Mouse (Mus musculus) embryo, embryonic 11 days (tissue): Measurements from ENCODE around the gene Chp1.
"Not testable (repeated sequence)": the region's sequence is repeated elsewhere in the genome, so short reads cannot be mapped to it uniquely, and the experiment has no call there.

Experiments used
- DNase-seq: peaks from one replicate; pipeline ENCODE4 v3.0.0-alpha.2; 2015

Gene Chp1

DNA sequence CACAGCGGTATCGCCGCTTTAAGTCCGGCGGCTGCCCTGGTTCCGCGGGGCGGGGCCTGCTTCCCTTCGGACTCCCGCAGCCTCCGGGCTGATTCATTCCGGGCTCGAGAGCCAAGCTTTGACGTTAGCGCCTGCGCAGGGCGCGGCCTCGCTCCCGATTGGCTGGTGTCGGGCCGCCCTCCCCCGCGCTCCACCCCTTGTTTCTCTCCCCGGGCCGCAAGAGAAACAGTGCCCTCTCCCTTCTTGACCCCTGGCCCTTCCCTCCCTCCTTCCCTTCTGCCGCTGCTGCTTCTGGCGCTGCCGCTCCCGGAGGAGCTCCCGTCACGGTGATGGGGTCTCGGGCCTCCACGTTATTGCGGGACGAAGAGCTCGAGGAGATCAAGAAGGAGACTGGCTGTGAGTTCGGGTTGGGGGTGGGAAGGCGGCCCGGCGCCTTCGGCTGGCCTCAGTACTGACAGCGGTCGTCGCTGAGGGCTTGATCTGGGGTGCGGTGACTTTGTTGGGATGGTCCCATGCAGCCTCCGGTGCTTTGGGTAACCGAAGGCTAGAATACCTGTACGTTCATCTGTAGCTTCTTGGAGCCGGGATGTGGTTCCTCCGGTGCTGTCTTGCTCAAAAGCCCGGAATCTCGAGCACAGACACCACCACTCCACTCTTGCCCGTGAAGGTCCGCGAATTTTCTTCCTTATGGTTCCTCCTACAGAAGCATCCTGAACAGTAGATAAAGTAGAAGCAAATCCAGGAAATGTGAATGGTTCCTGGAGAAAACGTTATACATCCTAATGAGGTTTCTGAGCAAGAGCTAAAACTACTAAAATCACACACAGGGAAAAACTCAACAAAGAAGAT lies at the start of gene Chp1, which contains the start of gene Exd1:
Gene Chp1 (plus strand): TSS at position 176 of the 849 bp plus-strand sequence.
Gene Exd1 (minus strand): TSS at position 106 of the 849 bp plus-strand sequence.
- DNase-seq = peak; percentile 100

DNA sequence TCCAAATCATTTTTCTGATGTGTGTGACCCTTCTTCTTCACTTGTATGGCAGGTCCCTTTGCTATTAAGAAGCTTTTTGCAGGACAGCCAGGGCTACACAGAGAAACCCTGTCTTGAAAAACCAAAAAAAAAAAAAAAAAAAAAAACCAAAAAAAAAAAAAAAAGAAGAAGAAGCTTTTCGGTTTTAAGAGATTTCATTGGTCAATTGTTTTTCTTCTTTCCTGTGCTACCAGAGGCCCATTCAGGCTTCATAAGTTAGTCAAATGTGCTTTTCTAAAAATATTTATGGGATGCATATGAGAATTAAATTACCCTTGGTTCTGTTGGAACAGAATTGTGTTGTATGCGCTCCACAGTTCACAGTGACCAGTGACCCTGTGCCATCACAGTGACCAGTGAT lies 48.6 kb upstream of the Chp1 start:
- DNase-seq = no peak

DNA sequence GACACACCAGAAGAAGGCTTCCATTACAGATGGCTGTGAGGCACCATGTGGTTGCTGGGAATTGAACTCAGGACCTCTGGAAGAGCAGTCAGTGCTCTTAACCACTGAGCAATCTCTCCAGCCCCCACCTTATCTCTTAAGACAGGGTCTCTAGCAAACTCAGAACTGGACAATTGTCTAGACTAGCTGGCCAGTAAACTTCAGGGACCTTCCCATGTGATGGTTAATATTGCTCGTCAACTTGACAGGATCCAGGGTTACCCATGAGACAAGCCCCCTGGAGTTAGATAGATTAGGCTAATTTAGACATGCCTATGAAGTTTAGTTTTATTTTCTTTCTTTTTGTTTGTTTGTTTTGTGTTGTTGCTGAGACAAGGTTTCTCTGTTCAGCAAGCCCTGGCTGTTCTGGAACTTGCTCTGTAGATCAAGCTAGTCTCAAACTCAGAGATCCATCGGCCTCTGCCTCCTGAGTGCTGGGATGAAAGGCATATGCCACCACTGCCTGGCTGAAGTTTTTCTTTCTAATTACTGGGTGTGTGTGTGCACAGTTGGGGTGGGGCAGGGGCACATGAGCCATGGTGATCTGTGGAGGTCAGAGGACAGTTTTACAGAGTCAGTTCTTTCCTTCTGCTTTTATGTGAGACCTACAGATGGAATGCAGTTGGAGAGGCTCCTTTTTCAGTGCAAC lies 46.4 kb upstream of the Chp1 start:
- DNase-seq = no peak

DNA sequence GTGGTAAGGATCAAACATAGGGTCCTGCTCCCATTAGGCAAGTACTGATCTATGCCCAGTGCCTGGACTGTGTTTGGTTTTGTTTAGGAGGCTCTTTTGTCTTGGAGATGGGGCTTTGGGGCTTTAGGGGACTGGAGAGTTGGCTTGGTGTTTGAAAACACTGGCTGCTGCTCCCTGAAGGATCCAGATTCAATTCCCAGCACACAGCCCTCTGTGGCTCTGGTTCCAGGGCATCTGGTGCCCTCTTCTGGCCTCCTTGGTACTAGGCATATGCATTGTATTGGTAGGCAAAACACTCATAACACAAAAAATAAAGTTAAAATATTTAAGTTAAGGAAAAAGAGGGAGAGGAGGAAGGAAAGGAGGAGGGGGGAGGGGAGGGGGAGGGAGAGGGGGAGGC lies 40.4 kb upstream of the Chp1 start:
- peak; percentile 12 for DNase-seq

DNA sequence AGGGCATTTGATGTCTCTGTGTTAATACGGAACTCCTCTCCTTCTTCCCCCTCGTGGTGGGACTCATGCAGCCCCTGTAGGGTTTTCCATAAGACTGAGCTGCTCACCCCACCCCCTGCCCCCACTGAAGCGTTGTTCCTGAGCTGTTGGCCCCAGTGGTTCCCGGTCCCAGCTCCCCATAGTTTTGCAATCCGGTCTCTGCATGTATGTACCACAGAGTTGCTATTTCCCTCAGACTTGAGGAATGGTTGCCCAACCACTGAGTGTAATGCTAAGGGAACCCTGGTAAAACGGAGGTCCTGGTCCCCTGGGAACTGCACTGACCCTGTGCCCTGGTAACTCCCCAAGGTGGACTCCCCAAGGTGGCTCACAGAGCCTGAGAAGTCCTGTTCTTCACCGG lies 39.0 kb upstream of the Chp1 start:
- DNase-seq = not testable (repeated sequence)

DNA sequence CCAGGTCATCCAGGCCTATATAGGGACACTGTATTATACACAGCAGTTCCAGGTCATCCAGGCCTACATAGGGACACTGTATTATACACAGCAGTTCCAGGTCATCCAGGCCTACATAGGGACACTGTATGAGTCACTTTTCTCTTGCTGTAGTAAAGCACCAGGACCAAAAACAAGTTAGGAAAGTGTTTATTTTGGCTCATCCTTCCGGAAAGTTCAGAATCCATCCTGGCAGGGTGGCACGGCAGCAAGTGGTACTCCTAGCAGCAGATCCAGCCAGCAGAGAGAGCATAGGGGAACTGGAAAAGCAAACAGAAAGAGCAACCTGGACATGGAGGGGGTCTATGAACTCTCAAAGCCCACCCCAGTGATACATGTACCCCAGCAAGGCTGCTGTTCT lies 36.6 kb upstream of the Chp1 start:
- no peak for DNase-seq

DNA sequence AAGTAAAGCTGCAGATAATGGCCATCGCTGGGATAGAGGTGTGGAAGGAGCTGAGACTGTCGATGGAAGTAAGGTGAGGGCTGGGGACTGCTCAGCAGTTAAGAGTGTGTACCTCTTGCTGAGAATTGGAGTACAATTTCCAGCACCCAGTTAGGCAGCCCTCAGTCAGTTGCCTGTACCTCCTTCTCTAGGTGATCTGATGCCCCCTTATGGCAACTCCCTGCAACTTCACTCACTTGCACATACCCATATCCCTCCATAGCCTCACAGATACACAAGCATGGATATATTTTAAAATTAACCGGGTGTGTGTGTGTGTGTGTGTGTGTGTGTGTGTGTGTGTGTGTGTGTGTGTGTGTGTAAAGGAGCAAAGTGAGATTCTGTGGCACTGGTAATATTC lies 35.2 kb upstream of the Chp1 start:
- DNase-seq = no peak

DNA sequence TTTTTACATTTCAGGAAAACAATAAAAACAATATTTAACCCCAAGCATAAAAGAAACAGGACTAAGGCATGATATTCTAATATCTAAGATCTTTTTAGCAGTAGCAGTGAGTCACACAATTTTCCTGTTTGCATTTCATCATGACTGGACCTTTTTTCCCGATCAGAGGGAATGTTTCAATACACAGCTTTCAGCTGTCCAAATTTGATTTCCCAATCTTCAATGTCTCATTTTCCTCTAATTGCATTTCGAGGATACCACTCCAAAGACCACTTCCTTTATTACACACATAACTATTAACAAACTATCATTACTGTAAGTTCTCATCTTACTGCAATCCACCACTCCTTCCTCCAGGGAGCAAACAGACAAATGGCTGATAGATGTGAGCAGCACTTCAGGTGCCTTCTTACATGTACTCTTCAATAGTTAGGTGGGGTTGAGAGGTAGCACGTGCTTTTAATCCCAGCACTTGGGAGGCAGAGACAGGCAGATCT lies 33.4 kb upstream of the Chp1 start:
- no peak for DNase-seq

DNA sequence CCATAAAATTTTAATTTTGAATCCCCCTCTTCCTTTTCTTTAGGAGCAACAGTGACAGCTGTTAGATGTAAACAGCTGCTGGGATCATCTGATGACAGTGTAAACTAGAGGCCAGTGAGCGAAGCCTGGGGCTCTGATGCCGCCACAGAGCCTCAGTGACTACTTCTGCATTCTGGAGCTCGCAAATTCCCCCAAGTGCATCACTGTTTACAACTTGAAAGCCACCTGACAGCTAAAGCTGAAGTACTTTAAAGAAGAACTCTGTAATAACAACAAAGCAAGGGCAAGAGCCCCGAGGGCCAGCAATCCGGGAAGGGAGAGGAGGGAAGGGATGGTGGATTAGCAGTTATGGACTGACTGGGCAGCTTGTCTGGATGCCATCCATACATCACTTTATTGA lies 30.7 kb upstream of the Chp1 start:
- DNase-seq = no peak

DNA sequence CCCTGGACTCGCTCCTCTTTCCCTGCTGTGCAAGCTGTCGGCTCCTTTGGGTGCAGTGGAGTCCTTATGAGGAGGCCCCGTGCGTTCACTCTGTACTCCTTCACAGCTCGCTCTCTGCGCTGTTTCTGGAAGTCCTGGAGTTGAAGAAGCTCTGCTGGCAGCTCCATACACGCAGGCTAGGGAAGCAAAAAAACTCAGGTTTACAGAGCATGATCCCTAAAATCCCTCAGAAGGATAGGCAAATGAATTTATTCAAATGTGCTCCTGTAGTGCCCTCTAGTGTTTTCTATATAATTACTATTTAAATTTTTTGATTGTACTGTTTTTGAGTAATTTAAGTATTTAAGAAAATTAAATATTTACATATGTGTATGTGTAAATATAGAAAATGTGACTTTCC lies 26.9 kb upstream of the Chp1 start:
- DNase-seq = peak; percentile 13

DNA sequence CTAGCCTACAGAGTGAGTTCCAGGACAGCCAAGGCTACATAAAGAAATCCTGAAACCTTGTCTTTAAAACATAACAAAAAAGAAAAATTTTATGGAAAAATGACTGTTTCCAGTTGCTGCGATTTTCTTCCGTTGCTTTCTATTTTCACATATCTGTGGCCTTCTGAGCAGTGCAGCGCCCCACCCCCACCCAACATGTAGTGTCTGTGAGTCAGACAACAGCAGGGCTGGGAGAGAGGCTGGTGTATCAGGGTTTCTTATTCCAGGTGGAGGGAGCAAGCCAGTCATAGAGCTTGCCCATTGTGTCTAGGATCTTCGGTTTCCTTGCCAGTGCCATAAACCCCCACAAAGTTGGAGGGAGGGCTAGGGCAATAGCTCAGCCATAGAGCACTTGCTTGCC lies 23.7 kb upstream of the Chp1 start:
- DNase-seq = no peak

DNA sequence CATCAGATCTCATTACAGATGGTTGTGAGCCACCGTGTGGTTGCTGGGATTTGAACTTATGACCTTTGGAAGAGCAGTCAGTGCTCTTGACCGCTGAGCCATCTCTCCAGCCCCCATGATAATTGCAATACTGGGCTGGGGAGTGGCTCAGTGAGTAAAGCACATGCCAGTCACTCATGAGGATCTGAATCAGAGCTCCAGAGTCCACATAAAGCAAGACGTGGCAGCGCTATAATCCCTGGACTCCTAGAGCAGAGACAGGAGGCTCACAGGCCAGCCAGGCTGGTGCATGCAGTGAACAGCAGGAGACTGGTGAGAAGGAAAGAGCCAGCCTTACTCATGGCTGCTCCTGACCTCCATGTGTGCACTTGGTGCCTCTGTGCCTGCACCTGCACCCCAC lies 22.1 kb upstream of the Chp1 start:
- DNase-seq = no peak

DNA sequence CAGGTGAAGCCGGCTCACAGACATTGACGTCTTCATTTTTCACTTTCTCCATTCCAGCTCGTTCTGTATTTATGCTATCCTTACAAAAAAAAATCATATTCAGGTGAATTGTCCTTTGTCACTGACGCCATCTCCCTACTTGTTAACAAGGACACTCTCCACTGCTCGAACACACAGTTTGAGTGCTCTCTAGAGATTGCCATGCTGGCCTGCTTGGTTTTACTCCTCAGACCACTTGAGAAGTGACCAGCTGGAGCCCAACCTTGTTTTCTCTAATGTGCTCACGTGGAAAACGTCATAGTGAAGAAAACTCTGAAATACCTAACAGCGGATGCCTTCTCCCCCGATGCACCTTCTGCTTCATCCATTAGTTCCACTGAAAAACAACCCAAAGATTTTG lies 8.7 kb upstream of the Chp1 start:
- DNase-seq = no peak

DNA sequence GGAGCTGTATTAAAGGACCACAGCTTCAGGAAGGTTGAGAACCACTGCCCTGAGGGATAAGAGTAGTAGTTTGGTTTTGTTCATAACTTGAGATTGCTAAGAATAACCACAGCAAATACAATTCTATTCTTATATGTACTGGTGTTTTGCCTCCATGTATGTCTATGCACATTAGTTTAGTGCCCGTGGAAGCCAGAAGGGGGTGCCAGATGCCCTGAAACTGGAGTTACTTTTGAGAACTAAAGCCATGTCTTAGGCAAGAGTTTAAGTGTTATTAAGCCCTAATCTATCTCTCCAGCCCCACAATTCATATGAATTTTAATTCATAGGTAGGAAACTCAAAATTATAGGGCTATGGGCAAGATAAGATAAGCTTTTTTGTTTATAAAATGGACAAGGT lies 5.4 kb upstream of the Chp1 start:
- peak; percentile 65 for DNase-seq

DNA sequence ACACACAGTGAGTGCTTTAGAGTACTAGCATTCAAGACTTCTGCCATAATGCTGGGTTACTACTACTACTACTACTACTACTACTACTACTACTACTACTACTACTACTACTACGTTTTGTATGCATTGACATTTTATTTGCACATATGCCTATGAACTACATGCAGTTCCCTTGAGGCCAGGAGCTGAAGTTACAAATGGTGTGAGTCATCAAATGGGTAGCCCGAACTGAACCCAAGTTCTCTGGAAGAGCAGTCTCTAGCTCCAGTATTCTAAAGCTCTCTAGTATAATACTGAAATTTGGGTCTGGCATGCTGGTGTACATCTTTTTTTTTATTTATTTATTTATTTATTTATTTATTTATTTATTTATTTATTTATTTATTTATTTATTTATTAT lies 3.8 kb upstream of the Chp1 start:
- no peak for DNase-seq

DNA sequence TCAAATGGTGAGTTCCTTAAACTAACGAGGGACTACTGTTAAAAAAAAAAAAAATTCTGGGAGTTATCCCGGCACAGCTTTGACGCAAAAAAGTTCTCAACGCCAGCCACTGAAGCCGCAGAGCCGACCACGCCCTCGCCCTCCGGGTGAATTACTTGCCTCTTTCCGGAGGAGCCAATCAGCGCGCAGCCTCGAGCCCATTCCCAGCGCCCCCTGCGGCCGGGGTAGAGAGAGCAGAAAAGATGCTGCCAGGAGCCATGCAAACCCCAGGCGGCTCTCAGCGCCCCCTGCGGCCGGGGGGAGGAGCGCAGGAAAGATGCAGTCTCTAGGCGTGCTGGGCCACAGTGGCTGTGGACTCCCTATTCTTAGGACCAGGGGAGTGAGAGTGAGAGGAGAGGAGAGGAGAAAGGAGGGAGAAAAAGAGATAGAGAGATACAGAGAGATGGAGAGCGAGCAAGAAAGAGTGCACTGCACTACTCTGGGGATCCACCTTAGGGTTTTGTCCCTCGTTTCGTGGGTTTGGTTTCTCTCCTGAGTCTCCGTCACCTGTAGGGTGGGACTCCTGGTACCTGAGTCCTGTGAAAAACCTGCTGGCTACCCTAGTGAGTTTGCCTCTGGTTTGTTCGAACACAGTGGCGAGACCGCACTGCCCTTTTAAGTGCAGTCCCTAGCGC lies 512 bp upstream of the Chp1 start:
- peak; percentile 90 for DNase-seq

DNA sequence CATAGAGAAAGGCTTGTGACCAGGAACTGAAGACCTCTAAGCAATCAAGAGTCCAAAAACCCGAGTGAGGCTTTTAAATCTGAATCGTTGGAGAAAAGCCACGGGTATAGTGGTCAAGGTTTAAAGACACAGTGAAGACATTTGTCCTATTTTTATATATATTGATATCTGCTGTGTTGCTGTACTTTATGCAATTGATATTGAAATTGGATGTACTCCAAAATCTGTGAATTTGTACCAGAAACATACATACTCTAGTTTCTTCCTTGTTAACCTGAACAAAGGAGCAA lies 819 bp downstream of the Chp1 start:
- no peak for DNase-seq

DNA sequence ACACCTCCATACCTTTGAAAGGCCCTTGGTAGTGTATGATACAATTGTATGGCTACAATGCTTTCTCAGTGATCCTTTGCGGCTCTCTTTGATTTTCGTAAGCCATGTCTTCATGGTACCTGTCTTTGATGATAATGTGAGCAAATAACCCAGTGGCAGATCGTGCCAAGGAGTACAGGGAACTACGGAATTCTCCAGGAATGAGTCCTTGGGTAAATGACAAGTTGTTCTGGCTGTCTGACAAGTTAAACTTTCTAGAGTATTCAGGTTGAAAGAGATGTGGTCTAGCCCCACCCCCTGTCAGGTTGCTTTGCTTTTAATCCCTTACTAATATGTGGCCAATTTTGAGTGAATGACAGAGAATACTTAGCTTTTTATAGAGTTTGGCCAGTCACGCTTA lies 1.2 kb downstream of the Chp1 start:
- no peak for DNase-seq

DNA sequence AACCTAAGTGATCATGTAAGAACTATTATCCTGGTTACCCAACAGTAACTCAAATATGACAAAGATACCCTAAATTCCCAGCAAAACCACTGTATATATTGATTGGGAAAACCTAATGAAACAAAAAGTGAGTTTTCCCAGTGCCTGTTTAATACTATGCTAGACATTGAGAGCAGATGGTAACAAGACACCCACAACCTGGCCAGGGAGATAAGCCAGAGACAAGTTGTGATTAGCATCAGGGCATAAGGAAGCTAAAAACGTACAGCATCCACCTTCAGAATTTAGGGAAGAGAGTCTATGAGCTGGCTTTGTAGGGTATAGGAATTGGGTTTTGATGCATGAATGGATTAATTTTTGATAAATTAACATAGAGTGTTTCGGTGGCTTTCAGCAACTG lies 2.2 kb downstream of the Chp1 start:
- DNase-seq = no peak

DNA sequence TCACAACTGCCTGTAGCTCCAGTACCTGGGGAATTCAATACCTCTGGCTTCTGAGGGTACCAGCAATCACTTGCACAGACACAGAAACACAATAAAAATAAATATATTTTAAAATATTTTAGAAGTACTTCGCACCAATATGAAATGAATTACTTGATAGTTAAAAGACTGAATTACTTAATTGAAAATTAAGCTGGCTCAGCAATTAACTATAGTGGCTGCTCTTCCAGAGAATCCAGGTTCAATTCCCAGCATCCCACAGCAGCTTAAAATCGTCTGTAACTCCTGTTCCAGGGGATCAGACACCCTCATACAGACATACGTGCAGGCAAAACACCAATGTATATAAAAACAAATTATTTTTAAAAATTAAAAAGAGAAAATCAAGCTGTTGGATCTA lies 10.5 kb downstream of the Chp1 start:
- DNase-seq = no peak

DNA sequence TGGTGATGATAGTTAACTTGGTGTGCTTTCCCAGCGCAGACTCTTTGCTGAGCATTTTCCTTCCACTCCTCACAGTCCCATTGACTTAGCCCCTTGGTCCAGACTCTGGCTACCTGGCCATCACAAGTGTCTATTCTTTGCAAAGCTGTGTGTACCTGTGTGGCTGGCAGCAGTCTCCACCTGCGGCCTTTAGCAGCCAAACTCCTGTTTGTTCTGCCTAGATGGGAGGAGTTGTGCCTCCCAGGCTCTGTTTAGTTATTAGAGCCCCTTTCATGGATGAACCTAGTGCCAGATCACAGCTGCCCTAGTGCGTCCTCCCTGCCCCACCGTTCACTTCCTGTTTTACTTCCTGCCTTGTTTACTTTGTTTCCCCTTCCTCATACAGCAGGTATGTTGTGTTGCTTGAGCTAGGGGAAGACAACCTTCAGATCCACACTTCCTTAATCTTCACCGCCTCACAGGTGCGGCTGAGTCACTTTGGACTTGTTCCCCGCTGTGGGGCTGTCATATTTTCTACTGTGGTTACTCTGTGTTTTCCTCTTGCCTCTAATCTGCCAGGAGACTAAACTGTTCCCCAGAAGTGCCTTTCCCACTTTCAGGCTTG lies 11.3 kb downstream of the Chp1 start:
- no peak for DNase-seq

DNA sequence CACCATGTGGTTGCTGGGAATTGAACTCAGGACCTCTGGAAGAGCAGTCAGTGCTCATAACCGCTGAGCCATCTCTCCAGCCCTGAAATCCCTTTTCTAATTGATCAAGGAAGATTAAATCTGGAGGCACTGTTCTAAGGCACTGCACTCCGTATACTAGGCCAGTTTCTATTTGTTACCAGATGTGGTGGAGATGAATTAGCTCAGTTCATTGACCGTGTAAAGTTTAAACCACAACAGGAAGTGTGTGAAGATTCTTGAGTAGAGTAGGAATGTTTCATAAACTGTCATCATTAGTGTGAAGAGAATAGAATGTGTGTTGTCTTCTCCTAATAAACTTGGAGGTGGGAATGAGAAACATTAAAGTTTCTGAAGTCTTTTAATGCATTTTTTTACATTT lies 14.3 kb downstream of the Chp1 start:
- DNase-seq = no peak

DNA sequence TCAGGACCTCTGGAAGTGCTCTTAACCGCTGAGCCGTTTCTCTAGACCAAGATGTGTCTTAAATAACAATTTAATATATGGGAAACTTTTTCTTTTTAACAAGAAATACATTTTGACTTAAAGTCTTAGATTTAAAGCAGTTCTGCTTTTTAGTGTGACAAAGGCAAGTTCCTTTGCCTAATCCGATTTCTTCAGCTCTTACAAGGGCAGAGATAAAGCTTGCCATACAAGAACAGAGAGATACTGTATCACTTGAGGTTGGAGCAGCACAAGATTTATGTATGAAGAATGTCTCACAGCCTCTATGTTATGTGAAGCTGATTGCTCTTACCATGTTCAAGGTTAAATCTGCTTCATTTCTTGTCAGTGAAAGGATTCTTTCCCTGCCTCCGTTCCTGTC lies 17.8 kb downstream of the Chp1 start:
- DNase-seq = no peak
